Mouse (Mus musculus) layer of hippocampus, postnatal 10 days (tissue): ENCODE data around the gene Brsk2. TPM values are rescaled to one million over a fixed set of nuclear protein-coding genes. Genes with fewer than 3 reads are reported as not detected.
A peak's percentile ranks its signal among the peaks of the same experiment; 100 is the strongest.

ENCODE experiments used
- DNase-seq, 2 experiments: peaks; one replicate each; pipeline ENCODE4 v3.0.0; 2021; ENCODE audit warnings: low spot score in 2 of 2
- total RNA-seq, 2 experiments: library from RNA; stranded (reverse); gene quantifications; 2 replicates each; pipeline ENCODE4 v1.2.3; 2021

Brsk2 gene
- total RNA-seq, 2 experiments from 2014 or later = 166 to 172 TPM

DNA sequence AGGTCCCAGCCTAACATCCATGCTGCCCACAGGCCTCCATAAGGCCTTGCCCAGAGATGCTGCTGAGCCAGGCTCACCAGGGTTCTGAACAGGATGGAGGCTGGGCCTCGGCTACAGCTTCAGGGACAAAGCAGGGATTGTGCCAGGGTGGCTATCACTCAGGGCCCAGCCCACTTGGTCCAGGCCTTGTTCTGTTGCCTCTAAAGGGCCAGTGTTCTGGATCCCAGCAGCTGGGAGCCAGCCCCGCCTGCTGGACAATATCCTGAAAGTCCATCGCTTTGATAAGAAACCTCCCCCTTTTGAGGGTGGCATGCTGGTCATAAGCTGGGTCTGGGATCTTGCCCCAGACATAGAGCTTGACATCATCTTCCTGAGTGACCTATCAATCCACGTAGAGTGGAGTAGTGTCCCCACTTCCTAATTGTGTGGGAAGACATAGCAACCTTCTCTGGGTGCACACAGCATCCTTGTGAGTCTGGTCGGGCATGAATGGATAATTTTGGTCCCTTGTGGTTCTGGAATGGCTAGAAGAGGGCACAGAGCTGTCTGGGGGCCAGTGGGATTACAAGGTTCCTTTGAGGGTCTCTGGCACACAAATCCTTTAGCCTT is 6.1 kb downstream of the Brsk2 start:
- DNase-seq = peak in 1 of 2 experiments; percentile 40

- no peak for DNase-seq
Measured at GRCm38 (mm10) chr7:141956174-141956566, 6.6 kb downstream of the Brsk2 start.

GRCm38 (mm10) chr7:141957524-141958051 is 8.0 kb downstream of the Brsk2 start:
- DNase-seq = no peak

- no peak for DNase-seq
Measured at GRCm38 (mm10) chr7:141958211-141958610, 8.7 kb downstream of the Brsk2 start.

DNA sequence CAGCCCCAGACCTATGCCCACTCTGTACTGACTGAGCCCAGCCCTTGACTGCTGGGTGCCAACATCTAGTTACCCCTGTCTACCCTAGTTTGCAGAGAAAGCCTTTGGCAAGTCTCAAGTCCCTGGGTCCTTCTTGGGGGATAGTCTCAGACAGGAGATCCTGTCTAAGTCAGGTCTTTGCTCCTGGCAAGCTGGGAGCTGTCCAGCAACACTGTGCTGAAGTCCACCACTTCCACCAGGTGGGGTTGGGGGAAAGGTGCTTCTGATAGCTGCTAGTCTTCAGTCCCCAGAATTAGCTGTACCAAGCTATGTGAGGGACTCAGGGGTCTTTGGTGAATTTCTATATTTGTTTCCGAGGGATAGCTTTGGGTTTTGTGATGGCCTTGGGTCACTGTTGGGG is 9.6 kb downstream of the Brsk2 start:
- DNase-seq = no peak

DNA sequence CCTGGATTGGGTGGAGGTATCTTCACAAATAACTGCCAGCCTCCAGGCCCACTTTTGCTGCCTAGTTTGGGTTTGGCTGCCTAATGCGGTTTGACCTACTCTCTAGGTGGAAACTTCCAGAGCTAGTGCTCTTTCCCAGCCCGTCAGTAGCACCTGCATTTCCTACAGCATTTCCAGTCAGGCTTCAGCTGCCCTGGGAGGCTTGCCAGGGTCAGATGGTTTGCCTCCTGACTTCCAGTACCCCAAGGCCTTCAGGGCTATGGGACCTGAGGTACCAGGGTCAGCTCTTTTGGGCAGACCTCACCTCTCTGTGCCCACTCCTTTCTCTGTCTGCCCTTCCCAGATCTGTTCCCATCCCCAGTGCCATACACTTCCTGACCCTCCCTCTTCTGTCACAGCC is 11.4 kb downstream of the Brsk2 start:
- DNase-seq = no peak

- DNase-seq = no peak
Measured at GRCm38 (mm10) chr7:141961491-141961890, 11.9 kb downstream of the Brsk2 start.

DNA sequence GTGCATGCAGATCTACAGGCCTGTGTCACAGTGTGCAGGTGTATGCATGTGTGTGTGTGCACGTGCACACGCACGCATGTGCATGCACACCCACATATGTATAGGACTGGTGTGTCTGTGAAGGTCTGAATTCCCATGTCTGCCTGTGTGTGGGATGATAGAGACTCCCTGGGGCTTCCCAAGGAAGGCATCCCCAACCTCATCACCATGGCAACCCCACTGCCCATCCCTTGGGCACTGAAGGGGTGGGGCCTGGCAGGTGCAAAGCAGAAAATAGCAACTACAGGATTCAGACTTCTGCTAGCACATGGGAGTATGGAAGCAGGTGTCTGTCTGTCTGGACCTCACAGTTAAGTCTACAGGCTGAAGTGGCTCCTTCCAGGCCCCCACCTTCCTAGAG is 13.0 kb downstream of the Brsk2 start:
- DNase-seq = no peak

DNA sequence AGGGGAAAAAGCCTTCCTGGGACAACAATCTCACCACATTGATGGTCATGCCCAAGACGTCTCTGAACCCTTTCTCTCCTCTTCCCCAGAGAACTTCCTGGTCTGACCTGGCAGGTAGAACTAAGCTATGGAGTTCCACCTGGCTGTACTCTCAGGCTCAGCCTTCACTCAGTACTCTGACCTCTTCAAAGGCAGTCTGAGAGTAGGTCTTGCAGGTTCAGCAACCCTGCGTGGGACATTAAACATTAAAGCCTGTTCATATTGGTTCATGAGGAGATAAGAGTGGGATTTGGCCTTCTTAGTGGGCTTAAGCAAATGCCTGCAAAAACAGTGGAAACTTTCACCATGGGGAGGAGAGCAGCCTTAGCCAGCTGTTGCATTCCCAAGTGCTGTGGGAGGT is 16.7 kb downstream of the Brsk2 start:
- no peak for DNase-seq

DNA sequence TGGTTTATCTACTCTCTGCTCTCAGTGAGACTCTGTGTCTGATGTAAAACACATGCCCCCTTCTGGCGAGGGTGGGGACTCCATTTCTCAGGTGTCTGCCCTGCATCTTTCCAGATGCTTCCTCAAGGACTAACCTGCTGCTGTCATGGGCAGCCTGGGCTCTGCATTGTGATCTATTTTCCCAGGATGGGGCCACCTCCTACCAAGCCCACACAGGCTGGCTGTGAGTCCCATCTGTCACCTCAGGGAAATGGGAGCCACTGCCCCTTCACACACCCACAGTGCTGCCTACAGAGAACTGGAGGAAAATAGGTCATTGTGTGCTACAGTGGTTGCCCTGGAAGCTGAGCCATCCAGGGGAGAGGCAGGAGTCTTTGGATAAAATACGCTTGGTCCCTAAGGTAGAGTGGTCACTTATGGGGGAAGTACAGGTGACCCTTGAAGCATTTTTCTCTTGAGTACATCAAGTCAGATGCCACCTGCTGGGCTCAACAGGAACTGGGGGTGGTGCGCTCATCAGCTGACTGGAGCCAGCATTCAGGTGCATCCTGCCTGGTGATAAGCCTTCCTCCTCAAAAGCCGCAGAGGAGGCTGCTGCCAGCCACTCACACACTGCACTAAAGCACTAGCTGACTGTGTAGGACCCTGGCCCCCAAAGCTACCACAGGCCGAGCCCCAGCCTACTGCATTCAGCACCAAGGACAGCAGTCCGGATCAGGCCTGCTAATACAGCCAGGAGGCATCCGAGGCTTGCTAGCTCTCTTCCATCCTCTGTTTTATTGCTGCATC is 23.5 kb downstream of the Brsk2 start:
- DNase-seq = peak in 1 of 2 experiments; percentile 50

DNA sequence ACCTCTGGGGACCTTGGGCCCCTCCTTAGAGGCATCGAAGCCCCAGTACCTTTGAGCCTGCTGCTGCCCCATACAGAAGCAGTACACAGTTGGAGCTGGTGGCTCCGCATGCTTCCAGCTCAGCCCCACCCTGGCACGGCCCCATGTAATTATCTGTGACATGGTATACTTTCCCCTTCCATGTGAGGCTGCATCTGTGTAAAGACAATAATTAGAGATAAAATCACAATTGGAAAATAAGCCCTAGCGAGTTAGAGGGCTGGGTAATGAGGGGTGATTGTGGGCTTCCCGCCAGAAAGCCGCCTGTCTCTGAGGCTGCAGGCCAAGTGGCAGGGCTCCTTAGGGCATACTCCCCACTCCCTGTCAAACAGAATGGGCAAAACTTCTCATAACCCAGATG is 28.5 kb downstream of the Brsk2 start:
- DNase-seq = no peak

- no peak for DNase-seq
Measured at GRCm38 (mm10) chr7:141979247-141979646, 29.7 kb downstream of the Brsk2 start.

DNA sequence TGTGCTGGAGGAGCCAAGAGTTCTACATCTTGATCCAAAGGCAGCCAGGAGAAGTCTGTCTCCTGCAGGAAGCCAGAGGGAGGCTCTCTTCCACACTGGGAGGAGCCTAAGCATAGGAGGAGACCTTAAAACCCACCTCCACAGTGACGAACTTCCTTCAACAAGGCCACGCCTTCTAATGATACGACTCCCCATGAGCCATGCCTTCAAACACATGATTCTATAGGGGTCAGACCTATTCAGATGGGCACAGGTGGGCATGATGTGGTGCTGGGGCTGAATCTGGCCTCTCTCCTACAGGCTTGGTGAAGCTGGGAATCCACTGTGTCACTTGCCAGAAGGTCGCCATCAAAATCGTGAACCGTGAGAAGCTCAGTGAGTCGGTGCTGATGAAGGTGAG is 31.7 kb downstream of the Brsk2 start:
- DNase-seq = no peak

GRCm38 (mm10) chr7:141988314-141988806 is 38.8 kb downstream of the Brsk2 start:
- no peak for DNase-seq

DNA sequence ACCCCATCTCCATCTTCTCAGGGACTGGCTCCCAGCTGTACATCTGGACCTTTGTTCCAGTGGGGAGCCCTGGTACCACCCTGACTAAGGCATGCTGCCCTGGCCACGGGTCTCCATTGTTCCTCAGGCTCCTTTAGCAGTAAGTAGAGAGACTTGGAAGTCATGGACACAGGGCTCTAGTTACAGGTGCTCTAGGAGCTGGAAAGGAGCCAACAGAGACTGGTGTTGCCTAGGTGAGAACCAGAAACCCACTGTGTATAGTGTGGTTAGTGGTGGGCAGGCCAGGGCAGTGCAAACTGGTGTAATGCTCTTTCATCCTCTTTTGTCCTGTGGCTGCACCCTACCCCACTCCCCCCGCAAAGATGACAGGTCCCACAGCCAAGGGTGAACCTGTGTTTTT is 41.6 kb downstream of the Brsk2 start:
- no peak for DNase-seq

DNA sequence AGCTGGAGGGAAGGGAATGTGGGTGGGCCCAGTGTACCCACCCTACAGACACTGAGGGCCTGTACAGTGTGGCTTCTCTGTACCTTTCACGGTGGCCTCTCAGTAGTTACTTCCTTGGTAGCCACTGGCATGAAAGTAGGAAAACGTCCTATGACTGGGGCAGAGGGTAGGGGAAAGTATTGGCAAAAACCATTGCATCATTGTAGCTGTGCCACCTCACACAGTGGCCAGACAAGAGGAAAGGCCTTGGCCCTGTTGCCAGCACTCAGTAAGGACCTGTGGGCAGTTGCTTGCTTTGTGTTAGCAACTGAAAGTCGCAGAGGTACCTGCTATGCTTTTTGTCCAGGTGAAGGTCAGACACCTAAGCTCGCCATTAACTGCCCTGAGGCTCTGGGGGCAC is 44.6 kb downstream of the Brsk2 start:
- DNase-seq = no peak

DNA sequence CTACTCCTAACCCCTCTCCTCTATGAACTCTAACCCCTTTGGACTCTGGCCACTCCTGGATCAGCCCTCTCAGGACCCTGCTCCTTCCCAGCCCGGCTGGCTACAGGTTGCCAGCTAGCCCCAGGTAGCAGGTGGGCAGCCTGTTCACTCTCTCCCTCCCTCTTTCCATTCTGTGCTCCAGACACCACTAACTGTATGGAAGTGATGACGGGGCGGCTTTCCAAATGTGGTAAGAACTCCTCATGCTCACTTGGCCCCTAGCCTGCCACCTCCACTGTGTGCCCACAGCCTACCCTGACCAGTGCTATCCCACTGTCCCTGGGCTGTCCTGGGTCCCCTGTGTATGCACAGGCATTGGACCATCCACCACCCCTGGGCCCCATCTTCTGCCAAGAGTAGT is 51.1 kb downstream of the Brsk2 start:
- no peak for DNase-seq

DNA sequence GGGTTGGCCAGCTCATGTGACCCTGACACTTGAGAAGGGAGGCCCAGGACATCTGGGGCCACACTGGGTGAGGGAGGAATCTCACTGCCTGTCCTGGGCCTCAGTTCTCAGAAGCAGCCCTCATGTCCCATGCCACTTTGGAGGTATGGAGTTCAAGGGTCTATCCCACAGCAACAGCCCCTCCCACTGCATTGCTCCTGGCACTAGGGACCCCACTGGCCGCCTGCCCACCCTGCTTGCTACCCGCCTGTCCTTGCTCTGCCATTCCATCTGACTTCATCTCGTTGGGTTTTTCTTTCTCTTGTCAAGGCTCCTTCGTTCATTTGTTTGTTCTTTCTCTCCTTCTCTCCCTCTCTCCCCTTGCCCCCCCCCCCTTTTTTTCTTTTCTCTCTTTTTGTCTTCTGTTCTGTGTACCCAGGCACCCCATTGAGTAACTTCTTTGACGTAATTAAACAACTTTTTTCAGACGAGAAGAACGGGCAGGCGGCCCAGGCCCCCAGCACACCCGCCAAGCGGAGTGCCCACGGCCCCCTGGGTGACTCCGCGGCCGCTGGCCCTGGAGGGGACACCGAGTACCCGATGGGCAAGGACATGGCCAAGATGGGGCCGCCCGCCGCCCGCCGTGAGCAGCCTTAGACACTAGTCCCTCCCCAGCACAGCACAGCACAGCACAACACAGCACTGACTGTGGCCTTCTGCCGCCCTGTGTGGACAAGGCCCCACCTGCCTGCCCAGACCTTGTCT is 52.2 kb downstream of the Brsk2 start:
- DNase-seq = peak; percentile 50 to 54

GRCm38 (mm10) chr7:142016562-142016961 is 67.0 kb downstream of the Brsk2 start:
- DNase-seq = no peak

GRCm38 (mm10) chr7:142019699-142020098 is 70.1 kb downstream of the Brsk2 start:
- no peak for DNase-seq

GRCm38 (mm10) chr7:142020827-142021226 is 71.3 kb downstream of the Brsk2 start:
- no peak for DNase-seq

DNA sequence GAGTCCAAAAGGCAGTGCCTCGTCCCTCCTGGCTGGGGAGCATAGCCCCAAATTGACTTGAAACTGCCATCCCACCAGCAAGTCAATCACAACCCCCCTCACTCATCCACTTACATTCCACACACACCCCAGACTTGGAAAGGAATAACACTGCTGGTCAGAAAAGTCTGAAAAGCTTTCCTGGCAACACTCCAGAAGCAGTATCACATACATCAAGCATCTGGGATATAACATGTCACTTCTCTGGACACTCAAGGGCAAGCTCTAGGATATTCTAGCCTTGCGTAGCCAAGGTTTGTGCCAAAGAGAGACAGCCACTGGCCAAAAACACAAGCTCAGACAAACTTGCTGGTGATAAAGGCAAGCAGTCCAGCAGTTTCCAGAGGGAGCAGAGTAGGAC is 75.6 kb downstream of the Brsk2 start:
- DNase-seq = no peak
